Mouse (Mus musculus): ENCODE data around the gene Adcyap1r1. TPM values are rescaled to one million over a fixed set of nuclear protein-coding genes. Genes with fewer than 3 reads are reported as not detected.

Gene Adcyap1r1
- 0.12 and 0.24 TPM in 2 replicates for polyA plus RNA-seq (2016; fragmentation: Nextera tagmentation; extraction: Ambion mirVana)

DNA sequence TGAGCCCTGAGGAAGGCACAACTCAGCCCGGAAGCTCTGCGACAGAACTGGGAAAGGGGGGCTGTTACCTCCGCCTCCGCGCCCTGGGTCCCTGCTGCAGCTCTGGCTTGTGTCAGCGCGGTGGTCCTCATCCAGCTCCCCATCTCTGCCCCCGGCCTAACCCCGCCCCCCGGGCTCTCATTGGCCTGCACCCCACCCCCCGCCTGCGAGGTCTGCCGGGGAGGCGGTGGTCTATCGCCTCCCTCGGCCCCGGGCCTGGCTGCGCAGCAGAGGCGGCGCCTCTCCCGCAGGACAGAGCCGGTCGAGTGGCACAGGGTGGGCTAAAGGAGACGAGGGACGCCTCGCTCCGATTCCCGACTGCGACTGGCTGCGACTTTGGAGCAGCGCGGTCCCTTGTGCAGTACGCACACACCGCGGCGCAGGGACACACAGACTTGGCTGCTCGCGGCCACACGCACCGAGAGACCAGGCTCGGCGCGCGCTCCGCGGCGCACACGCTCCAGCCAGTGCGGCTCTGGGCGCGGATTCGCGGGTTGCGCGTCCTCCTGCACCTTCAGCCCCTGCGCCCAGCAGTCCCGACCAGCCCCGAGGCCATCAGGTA, at the start of gene Adcyap1r1:
Gene Adcyap1r1, plus strand, starts transcription at position 208 of the 601 bp plus-strand sequence.
- ATAC-seq = no peak
- peaks cover 83% of the 10 kb centered on the region for H3K27me3 ChIP-seq (replicated peaks)
- H3K4me1 ChIP-seq = no peaks in the 10 kb centered on the region
- H3K36me3 ChIP-seq = no peaks in the 10 kb centered on the region
- peak within 1 kb of the TSS; percentile 55 for H3K4me2 ChIP-seq
- H3K9ac ChIP-seq = no peak within 1 kb of the TSS
- H3K9me3 ChIP-seq (replicated peaks) = no peaks in the 10 kb centered on the region
- no peak within 1 kb of the TSS for H3K27ac ChIP-seq
- WGBS (ENCODE audit: insufficient replicate concordance) = 3% methylated on average over 58 of the region's 58 CpGs
- H3K4me3 ChIP-seq = peak within 1 kb of the TSS; percentile 29

DNA sequence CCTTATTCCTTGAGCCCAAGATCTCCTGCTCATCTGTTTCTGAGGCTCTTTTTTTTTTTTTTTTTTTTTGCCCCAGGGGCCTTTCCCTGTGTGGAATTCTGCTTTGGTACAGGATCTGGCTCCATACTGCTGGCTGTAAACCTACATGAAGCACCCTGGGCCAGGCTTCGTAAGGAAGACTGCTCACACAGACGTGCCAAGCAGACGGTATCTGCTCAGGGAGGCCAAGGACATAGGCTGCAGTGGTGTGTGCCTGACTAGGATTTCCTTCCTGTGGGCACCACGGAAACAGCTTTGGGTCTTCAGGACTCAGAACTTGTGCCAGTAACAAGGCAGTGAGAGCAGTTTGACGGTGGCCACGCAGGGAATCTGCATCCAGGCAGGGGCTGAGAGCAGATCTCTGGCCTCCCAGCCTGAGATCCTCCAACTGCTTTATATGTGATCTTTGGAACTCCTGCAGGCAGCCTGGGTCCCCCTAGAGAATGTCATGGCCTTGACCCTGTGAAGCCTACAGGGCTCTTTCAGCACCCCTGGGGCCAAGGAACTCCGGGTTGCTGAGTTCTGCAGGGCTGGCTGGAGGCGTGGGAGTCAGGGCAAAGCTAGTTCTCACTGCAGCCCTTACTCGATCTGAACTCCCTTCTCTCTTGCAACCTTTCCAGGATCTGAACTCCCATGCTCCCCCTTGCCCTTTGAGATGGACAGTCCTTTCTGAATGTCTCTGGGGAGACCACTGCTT, 49.6 kb upstream of the Adcyap1r1 start:
- H3K36me3 ChIP-seq = no peaks in the 10 kb centered on the region
- H3K4me2 ChIP-seq = no peak overlapping the region
- no peak overlapping the region for H3K9ac ChIP-seq
- H3K27me3 ChIP-seq (replicated peaks) = peaks cover 27% of the 10 kb centered on the region
- no peak overlapping the region for H3K27ac ChIP-seq
- no peaks in the 10 kb centered on the region for H3K4me1 ChIP-seq
- H3K4me3 ChIP-seq = no peak overlapping the region
- 47% methylated on average over 9 of the region's 9 CpGs for WGBS (ENCODE audit: insufficient replicate concordance)
- ATAC-seq = no peak
- H3K9me3 ChIP-seq (replicated peaks) = no peaks in the 10 kb centered on the region

DNA sequence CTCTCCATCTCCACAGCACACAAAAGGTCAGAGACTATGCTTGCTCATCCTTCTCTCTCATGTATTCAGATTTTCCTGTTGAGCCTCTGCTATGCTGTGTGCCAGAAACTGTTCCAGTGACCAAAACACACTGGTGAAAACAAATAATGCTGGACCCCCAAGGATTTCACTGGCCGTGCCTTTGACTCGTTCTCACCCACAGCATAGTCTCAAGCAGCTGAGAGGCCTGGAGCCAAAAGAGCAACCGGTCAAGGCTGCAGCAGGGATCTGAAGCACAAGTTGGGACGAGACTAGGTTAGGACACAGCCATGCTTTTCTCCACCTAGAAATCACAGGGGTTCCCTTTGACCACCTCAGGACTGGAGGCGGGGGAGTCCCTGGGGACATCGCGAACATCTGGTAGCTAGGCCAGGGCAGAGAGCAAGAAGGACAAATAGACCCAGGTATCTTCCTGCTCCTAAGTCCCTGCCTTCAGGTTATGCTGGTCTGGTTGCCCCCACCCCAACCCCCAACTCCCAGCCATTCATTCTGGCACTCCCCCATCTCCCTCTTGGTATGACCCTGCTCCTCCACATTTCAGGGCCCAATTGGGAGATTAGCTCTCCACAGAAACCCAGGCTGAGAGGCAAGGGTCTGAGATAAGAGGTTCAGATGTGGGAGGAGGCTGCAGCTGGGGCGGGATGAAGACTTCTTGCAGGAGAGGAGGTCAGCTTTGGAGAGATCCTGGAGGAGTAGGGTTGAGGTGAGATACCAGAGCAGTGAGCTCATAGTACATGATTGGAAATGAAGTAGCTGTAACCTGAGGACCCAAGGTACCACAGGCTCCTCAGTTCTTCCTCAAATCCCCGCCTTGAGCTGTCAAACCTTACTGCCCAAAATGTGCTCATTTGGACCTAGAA, 48.1 kb upstream of the Adcyap1r1 start:
- Histone ChIP-seq H3K9ac (no peak overlapping the region), H3K4me1 (no peaks in the 10 kb centered on the region), H3K36me3 (no peaks in the 10 kb centered on the region), H3K4me3 (no peak overlapping the region), H3K4me2 (no peak overlapping the region), H3K27ac (no peak overlapping the region), H3K27me3 (replicated peaks) (peaks cover 17% of the 10 kb centered on the region; the same call in 1 of the 2 replicates), H3K9me3 (replicated peaks) (no peaks in the 10 kb centered on the region)
- WGBS (ENCODE audit: insufficient replicate concordance) = 39% methylated on average over 9 of the region's 9 CpGs
- no peak for ATAC-seq

DNA sequence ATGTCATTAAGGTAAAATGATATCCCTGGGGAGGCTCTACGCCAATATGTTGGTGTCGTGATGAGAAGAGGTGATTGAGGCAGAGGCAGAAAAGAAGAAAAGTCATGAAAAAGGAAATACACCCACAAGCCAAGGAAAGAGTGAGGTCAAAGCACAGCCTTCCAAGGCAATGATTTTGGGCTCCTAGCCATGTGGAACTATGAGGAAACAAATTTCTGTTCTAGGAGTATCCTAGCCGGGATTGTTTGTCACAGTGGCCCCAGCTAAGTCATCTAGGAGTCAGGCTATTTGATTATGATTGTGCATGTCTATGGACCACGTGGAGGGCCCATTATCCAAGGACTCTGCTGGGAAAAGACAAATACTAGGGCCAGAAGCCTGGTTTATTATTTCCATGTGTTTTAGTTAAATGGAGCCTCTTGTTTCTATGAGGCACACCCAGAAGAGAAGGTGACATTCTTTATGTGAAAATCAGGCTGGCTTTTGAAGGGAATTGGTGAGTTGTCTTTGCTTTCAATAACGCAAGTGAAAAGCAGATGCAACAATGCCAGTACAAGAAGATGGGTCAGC, 47.3 kb upstream of the Adcyap1r1 start:
- ATAC-seq = no peak
- H3K27me3 ChIP-seq (replicated peaks) = peaks cover 12% of the 10 kb centered on the region; the same call in 1 of the 2 replicates
- H3K36me3 ChIP-seq = no peaks in the 10 kb centered on the region
- H3K9me3 ChIP-seq (replicated peaks) = no peaks in the 10 kb centered on the region
- no peak overlapping the region for H3K4me3 ChIP-seq
- H3K27ac ChIP-seq = no peak overlapping the region
- WGBS (ENCODE audit: insufficient replicate concordance) = 67% methylated on average over 5 of the region's 5 CpGs
- H3K4me1 ChIP-seq = no peaks in the 10 kb centered on the region
- H3K4me2 ChIP-seq = no peak overlapping the region
- no peak overlapping the region for H3K9ac ChIP-seq

DNA sequence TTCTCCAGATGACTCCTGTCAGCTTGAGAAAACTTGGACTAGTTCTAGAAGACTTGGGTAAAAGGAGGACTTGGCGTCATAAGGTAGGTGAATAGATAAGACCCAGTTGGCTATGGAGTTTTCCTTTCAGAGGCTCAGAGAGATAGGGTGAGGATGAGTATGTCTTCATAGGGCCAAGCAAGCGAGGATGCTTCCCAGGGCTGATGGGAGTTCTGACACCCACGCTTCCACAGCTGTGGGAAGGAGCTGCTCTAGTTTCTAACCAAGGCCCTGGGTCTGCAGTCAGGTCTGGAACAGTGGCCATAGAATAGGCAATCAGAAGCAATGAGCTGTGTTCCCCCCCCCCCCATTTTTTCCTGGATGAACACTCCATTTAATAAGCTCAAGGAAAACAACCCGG, 44.4 kb upstream of the Adcyap1r1 start:
- H3K9ac ChIP-seq = no peak overlapping the region
- no peaks in the 10 kb centered on the region for H3K4me1 ChIP-seq
- no peak overlapping the region for H3K27ac ChIP-seq
- H3K4me3 ChIP-seq = no peak overlapping the region
- no peak overlapping the region for H3K4me2 ChIP-seq
- H3K27me3 ChIP-seq (replicated peaks) = peaks cover 12% of the 10 kb centered on the region; the same call in 1 of the 2 replicates
- H3K9me3 ChIP-seq (replicated peaks) = no peaks in the 10 kb centered on the region
- no peak for ATAC-seq
- WGBS (ENCODE audit: insufficient replicate concordance) = 60% methylated on average over 4 of the region's 4 CpGs
- no peaks in the 10 kb centered on the region for H3K36me3 ChIP-seq

DNA sequence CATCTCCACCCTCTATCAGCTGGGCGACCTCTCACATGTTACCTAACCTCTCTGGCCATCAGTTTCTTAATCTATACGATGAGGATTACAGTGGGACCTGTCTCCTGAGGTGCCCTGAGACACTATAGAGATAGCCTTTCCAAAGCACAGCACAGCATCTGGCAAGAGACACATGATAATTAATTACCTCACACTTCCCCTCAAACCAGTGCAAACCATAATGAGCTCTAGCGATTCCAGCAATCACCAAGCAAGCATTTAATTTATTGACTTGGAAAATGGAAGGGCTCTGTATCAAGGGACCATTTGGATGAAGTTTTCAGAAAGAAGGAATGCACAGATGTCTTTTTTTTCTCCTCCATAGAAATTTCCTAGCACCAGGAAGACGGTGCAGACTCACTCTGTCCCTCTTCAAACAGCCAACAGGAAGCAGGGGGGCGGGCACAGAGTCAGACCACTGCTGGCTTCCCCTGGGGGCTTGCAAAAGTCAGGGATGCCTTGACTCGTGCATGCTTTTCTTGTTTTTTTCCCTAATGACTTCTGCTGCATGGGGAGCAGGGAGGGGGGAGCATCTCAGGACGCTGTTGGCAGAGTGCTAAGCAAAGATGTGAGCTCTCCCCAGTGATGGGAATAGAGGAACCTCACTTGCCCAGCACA, 41.5 kb upstream of the Adcyap1r1 start:
- Histone ChIP-seq H3K27ac (no peak overlapping the region), H3K27me3 (replicated peaks) (0 out of 2 replicates have a peak, but pooled peaks cover 7% of the 10 kb centered on the region), H3K4me1 (no peaks in the 10 kb centered on the region), H3K9me3 (replicated peaks) (no peaks in the 10 kb centered on the region), H3K4me3 (no peak overlapping the region), H3K4me2 (no peak overlapping the region), H3K36me3 (no peaks in the 10 kb centered on the region), H3K9ac (no peak overlapping the region)
- no peak for ATAC-seq
- 27% methylated on average over 7 of the region's 7 CpGs for WGBS (ENCODE audit: insufficient replicate concordance)

DNA sequence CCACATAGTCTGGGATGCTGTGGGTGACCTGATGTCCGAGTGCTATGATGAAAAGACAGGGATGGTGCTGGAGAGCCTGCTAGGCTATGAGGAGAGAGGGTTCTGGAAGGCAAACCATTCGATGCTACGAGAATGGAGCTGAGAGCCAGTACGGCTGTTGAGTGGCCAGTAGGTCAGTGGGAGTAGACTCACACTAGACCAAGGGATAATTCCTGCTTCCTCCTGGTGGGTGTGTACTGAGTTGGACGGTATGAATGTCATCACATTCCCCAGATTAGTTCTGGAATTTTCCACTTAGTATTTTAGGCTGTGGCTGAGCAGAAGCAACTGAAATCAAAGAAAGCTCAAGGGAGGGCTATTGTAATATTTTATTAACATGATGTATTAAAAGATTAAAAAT, 40.8 kb upstream of the Adcyap1r1 start:
- Histone ChIP-seq H3K36me3 (no peaks in the 10 kb centered on the region), H3K9me3 (replicated peaks) (no peaks in the 10 kb centered on the region), H3K27ac (no peak overlapping the region), H3K9ac (no peak overlapping the region), H3K4me2 (no peak overlapping the region), H3K27me3 (replicated peaks) (0 out of 2 replicates have a peak, but pooled peaks cover 5% of the 10 kb centered on the region), H3K4me1 (no peaks in the 10 kb centered on the region), H3K4me3 (no peak overlapping the region)
- no peak for ATAC-seq
- 56% methylated on average over 5 of the region's 5 CpGs for WGBS (ENCODE audit: insufficient replicate concordance)

DNA sequence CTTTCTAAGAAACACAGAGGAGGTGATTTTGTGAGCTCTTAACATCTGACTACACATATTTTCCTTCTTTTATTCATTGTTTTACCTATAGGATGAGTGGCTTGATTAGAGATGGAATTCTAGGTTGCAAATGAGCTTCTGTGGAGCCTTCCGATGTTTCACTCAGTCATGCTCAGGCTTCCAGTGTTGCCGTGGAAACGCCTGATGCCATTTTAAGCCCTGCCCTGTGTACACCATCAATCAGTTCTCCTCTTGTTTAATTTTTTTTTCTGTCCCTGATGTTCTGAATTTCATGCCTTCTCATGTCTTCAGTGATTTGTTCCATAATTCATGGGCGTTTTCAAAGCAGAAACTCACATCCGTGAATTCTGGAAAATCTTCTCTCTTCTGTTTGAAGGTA, 35.6 kb upstream of the Adcyap1r1 start:
- 75% methylated on average over 5 of the region's 5 CpGs for WGBS (ENCODE audit: insufficient replicate concordance)

DNA sequence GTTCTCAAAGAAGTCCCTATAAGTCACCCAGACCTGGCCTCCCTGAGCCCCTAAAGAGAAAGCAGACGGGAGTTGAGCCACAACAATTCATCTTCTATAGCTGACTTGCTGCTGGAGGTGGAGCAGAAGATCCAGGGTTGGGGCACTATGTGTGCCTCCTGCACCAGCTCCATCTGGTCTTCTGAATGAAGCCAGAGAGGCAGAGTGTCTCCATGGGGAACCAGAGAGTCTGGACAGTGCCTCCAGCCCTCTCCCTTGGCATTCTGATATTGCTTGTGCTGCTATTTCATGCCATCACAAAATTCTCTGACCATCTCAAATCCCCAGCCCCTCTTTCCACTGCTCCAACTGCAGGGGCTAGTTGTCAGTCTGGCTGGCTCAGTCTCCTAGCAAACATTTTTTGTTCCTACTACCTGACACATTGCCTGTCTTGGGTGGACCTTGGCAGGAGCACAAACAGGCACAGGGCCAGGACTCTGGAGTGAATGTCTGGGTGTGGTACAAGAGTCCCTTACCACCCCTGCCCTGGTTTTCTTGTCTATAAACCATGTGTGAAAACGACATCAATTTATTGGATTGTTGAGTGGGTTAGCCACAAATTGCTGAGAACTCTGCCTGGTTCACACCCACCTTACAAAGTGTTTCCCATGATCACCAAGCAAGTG, 32.9 kb upstream of the Adcyap1r1 start:
- no peak overlapping the region for H3K4me2 ChIP-seq
- H3K4me3 ChIP-seq = no peak overlapping the region
- WGBS (ENCODE audit: insufficient replicate concordance) = 39% methylated on average over 2 of the region's 2 CpGs
- no peak overlapping the region for H3K9ac ChIP-seq
- no peaks in the 10 kb centered on the region for H3K36me3 ChIP-seq
- H3K27ac ChIP-seq = no peak overlapping the region
- no peaks in the 10 kb centered on the region; the same call in 1 of the 2 replicates for H3K27me3 ChIP-seq (replicated peaks)
- H3K4me1 ChIP-seq = no peaks in the 10 kb centered on the region
- ATAC-seq = no peak
- H3K9me3 ChIP-seq (replicated peaks) = no peaks in the 10 kb centered on the region

More for the DNA sequence above, 35.6 kb upstream of the Adcyap1r1 start:
- Histone ChIP-seq H3K4me3 (no peak overlapping the region), H3K9me3 (replicated peaks) (no peaks in the 10 kb centered on the region), H3K27me3 (replicated peaks) (no peaks in the 10 kb centered on the region; the same call in 1 of the 2 replicates), H3K9ac (no peak overlapping the region), H3K4me2 (no peak overlapping the region), H3K36me3 (no peaks in the 10 kb centered on the region), H3K4me1 (no peaks in the 10 kb centered on the region), H3K27ac (no peak overlapping the region)
- ATAC-seq = no peak

DNA sequence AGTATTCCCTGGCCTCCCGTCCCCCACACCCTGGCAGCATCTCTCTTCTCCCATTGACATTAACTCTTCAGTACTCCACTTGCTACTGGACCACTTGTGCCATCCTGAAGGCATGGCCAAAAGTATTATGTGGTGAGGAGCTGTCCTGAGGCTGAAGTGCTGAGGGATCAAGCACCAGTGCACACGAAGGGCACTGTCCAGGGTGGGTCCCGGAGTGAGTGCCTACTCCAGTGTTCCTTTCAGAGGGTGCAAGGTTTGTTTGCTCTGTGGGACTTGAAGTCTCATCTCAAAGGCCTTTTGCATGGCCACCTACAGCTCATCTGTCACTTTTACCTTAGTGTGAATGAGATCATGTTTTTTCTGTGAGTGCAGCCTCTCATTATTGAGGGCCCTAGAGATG, 31.4 kb upstream of the Adcyap1r1 start:
- no peak for ATAC-seq
- Histone ChIP-seq H3K36me3 (no peaks in the 10 kb centered on the region), H3K4me3 (no peak overlapping the region), H3K27ac (no peak overlapping the region), H3K9ac (no peak overlapping the region), H3K4me2 (no peak overlapping the region), H3K27me3 (replicated peaks) (no peaks in the 10 kb centered on the region; the same call in 1 of the 2 replicates), H3K4me1 (no peaks in the 10 kb centered on the region), H3K9me3 (replicated peaks) (no peaks in the 10 kb centered on the region)
- WGBS (ENCODE audit: insufficient replicate concordance) = 46% methylated on average over 3 of the region's 3 CpGs

DNA sequence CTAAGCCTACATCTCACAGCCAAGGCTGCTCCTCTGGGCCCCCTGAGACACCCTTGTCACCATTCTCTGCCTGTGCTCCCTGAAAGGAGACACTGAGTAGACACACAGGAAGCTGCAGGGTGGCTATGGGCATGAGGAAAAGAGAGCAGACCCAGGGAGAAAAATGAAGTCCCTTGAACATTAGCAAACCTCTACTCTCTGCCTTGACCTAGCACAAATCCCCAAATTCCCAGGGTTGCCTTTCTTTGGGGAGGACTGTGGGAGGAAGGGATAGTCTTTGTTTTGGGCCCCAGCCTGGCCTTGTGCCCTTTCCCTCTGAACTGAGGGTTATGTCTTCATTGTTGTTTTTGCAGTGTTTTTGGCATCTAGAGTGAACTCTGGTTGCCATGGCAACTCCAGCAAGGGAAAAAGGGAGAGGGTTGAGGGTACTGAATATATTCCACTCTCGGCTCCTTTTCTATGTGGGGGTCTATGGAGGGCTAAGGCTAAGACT, 30.9 kb upstream of the Adcyap1r1 start:
- no peaks in the 10 kb centered on the region for H3K9me3 ChIP-seq (replicated peaks)
- no peaks in the 10 kb centered on the region for H3K36me3 ChIP-seq
- no peak overlapping the region for H3K9ac ChIP-seq
- no peak overlapping the region for H3K4me3 ChIP-seq
- H3K4me1 ChIP-seq = no peaks in the 10 kb centered on the region
- 31% methylated on average over 1 of the region's 1 CpGs for WGBS (ENCODE audit: insufficient replicate concordance)
- H3K27ac ChIP-seq = no peak overlapping the region
- H3K4me2 ChIP-seq = no peak overlapping the region
- ATAC-seq = no peak
- no peaks in the 10 kb centered on the region; the same call in 1 of the 2 replicates for H3K27me3 ChIP-seq (replicated peaks)
